Mouse (Mus musculus) frontal cortex, postnatal 25 days (tissue): ENCODE data around the gene Ccdc152.

Experiments
- DNase-seq, 2 experiments: peaks; one replicate each; pipeline ENCODE4 v3.0.0; 2022; ENCODE audit warnings: low spot score in 2 of 2

The Ccdc152 gene

GRCm38 (mm10) chr15:3303426-3303825 is at the start of gene Ccdc152:
Gene Ccdc152 (minus strand): TSS chr15:3303526.
- no peak for DNase-seq

DNA sequence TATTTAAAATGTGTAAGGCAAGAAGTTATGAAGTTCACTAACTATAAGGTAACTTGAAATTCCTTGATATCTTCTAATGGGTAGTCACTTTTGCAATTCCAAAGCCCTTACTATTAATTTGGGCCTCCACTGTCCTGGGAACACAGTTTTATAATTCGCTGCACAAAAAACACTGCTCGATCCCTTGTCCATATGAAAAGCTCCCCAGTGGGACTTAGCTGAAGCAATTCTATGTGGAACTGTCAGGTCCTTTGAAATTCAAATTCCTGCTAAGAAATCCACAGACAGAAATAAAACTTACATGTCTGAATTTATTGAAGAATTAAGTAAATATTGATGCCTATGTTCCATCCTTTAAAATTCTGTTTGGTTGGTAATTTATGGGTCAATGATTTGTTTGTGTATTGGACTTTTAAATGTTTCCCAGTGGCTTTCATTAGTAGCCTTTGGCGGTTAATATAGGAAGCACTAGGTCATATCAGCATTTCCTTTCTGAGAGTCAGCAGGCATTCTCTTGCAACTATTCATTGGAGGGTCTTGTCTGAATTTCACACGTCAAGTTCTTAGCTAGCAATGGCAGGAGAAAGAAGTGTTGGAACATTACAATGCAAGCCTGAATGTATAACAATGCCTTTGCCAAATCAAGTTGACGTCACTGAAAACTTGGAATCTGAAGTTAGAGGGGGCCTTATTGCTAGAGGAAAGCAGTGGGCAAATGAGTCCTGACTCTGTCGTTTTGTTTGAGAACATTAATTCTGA is 46.2 kb upstream of the Ccdc152 start:
- DNase-seq = no peak

GRCm38 (mm10) chr15:3346682-3347081 is 43.4 kb upstream of the Ccdc152 start:
- DNase-seq = no peak

DNA sequence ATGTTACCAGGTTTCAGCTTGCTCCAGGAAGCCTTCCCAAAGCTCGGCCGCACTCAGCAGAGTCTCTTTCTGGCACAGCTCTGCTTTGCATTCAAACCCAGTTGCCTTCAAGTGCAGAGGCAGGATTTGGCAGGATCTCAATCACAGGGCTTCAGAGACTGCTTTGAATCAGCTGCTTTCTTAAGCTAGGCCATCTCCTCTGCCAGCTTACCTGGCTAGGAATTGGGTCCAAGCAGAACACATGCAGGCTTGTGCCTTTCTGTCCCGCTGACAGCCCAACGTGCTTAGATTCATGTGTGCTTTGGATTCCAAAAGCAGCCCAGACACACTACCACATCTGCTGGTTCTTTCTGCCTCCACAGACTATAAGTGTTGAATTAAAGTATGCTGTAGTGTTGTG is 41.2 kb upstream of the Ccdc152 start:
- DNase-seq = peak; percentile 20 to 41

- DNase-seq = no peak
These were observed 38.7 kb upstream of the Ccdc152 start for GRCm38 (mm10) chr15:3341806-3342582.

GRCm38 (mm10) chr15:3339847-3340246 is 36.5 kb upstream of the Ccdc152 start:
- DNase-seq = no peak

DNA sequence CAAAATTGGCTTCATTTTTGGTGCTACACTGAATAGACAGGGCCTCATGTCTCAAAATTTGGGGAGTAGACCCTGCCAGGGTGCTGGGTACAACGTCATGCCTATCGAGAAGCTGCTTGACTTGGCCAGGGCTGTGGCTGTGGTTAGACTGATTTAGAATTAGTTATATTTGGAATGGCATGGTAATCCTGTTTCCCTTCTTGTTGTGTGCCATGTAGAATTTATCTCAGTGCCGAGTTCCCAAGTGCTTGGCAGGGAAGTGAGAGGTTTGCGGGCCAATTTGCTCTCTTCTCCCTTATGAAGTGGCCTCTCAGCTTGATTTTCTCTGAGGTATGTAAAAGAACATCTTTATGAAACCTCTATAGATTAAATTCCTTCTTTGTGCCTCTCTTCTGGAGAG is 29.2 kb upstream of the Ccdc152 start:
- DNase-seq = no peak

GRCm38 (mm10) chr15:3331813-3332212 is 28.5 kb upstream of the Ccdc152 start:
- no peak for DNase-seq

DNA sequence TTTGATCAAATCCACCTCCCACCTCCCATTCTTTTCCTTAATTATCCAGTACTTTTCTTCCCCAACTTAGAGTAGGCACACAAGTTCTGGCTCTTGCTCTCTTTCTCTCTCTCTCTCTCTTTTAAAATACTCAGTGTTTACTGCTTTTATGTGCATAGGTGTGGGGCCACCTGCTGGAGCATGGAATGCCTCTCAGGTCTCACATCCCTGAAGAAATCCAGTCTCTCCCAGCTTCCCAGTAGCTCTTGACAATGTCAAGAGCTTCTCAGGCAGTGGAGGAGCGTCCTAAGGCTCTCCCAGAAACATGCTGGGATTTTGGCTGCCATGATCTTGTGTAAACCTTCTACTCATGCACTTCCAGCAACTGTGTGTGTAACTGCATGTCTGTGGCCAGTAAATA is 27.0 kb upstream of the Ccdc152 start:
- no peak for DNase-seq

DNA sequence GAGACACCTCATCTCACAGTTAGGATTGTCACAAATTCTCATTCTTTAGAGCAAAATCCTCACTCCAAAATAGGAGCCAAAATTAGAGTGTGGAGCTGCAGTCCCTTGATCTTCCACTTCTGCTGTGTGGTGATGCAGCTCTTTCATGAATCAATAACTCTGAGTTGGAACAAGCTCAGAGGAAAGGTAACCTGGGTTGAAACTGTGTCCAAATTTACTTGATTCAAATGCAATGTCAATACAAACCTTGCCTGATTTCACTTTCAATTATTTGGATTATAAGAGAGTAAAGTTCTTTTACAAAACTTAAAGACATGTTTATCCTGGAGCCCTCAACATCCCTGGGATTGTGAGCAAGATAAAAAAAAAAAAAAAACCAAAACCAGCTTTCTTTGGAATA is 19.7 kb upstream of the Ccdc152 start:
- DNase-seq = no peak

GRCm38 (mm10) chr15:3319929-3320328 is 16.6 kb upstream of the Ccdc152 start:
- no peak for DNase-seq

DNA sequence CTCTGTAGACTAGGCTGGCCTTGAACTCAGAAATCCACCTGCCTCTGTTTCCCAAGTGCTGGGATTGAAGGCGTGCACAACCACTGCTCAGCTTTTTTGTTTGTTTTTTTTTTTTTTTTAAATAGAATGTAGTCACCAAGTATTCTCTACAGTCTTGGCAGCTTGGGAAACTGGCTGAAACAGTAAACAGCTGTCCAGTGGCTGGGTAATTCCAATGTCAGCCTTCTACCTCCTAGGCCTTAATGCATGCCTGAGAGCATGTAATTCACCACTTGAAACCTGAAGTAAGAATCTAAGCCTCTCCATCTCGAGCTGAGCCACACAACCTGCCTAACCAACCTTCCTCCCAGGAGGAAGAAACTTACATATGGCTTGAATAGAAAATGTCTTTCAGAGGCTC is 13.3 kb upstream of the Ccdc152 start:
- DNase-seq = no peak

- DNase-seq = peak in 1 of 2 experiments; percentile 7
These were observed 9.6 kb upstream of the Ccdc152 start for GRCm38 (mm10) chr15:3312937-3313336.

GRCm38 (mm10) chr15:3309856-3310255 is 6.5 kb upstream of the Ccdc152 start:
- no peak for DNase-seq

GRCm38 (mm10) chr15:3300361-3301100 is 2.8 kb downstream of the Ccdc152 start:
- no peak for DNase-seq

GRCm38 (mm10) chr15:3297615-3298014 is 5.7 kb downstream of the Ccdc152 start:
- no peak for DNase-seq

DNA sequence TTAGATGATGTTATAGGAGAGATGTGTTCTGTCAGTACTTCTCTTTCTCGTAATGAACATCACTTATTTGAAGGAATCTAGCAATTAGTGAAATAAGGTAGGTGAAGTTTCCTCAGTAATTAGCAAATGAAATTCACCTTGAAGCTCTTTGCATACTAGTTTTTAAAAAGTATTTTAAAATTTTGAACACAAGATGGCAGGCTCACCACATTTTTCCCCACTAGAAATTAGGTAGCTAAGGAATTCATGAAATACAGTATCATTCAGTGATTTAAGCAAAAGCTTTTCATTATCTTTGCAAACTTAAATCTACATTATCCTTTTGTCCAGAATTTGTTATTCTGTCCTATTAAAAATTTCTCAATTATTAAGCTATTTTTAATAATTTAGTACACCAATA is 7.3 kb downstream of the Ccdc152 start:
- no peak for DNase-seq

DNA sequence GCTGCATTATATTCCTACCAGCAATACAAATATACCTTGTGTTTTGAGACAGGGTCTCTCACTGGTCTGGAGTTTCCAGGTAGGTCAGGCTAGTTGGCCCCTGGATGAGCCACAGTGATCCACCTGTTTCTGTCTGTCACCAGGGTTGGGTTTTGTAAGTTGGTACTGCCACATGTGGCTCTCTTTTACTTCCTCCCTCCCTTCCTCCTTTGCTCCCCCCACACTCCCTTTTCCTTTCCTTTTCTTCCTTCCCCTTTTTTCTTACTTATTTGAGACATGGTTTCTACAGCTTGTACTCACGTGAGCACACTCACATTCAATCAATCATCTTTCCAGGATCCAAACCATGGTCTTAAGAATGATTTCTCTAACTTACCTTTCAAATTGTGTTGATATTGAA is 9.8 kb downstream of the Ccdc152 start:
- no peak for DNase-seq

DNA sequence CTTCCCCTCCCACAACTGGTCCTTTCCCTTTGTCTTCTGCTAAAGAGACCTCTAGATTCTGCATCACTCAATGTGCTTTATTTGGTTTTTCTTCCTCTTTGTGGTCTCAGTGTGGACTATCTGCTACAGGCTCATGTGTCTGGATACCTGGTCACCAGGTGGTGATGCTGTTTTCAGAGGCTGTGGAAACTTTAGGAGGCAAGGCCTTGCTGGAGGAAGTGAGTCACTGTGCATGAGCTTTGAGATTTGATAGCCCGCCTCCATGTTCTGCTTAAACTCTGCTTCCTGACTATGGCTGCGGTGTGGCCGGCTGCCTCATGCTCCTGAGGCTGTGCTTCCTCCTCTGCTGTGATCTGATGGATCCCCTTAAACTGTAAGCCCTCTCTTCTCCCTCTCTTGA is 12.9 kb downstream of the Ccdc152 start:
- DNase-seq = no peak

DNA sequence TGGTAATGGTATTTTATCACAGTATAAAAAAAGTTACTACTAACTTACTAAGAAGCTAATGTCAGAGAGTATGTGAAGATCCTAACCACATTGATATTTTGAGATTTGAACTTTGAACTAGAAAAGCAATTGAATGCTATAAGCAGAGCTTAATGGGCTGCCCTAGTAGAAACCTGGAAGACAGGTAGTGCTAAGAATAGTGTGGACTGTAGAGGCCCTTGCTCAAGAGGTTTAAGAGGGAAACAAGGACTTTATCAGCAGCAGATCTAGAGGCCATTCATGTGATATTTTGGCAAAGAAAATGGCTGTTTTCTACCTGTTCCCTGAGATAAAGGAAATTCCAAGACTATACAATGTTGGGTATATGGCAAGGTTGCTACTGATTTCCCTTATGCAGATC is 17.3 kb downstream of the Ccdc152 start:
- DNase-seq = no peak

GRCm38 (mm10) chr15:3281737-3282136 is 21.6 kb downstream of the Ccdc152 start:
- DNase-seq = no peak

DNA sequence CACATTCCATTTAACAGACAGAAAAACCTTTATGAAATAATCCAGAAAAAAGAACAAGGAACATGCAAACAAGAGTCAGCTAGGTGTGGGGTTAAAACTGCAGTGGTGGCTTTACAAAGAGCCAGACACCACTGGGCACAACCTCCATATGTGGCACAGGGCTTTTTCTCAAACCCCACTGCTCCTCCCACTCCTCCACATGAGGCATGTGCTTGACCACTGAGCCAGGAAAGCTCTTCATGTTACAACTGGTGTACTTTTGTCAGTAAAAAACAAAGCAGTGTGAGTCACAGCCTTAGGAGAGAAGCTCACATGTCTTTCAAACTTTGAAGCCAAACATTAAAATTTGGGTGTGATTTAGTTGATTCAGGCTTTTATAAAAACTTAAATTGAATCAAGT is 22.1 kb downstream of the Ccdc152 start:
- DNase-seq = no peak

DNA sequence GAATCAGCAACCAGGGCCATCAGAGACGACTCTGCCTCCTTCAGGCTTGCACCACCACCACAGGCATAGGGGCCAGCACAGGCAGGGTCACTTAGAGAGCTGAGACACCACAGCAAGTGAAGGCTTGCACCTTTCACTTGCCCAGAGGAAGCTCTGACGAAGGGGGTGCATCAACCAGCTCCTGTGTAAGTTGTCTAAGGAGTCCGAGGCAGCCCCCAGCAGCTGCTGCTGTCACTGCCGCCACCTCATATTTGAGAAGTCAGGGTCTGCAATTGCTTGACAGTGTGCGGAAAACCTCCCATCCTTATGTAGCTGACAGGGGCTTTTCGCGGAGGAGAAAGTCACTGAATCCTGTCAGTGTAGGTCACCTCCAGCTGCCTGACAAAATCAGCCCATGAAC is 24.1 kb downstream of the Ccdc152 start:
- DNase-seq = no peak
